Mouse (Mus musculus): ENCODE measurements around the gene Pdc. TPM values are rescaled to one million over a fixed set of nuclear protein-coding genes. Genes with fewer than 3 reads are reported as not detected.

Gene Pdc
- polyA plus RNA-seq (2012; rRNA removed) = not detected in 2 replicates

DNA sequence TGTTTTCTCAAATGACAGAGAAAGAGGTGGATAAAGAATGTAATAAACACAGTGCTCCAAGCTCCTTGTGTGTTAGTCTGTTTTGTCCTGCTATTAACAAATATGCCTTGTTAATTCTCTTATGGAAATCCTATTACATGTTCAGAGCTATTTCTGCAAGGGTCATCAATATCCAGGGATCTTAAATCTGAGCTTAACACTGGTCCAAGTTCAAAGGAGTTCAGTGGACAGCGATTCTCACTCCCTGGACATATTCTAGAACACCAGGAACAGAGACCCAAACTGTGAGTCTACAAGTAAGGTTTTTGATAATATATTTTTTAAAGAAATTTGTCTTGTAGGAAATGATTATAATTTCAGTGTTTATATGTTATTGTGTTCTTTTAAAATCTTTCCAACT is at the start of gene Pdc:
Gene Pdc (plus strand): TSS at position 213 of the 400 bp plus-strand sequence.

Other genes with a start within 250 kb of the Pdc start
- gene Ptgs2, start 219.4 kb upstream of the Pdc start, polyA plus RNA-seq (2012; rRNA removed) = 0.02 TPM in 2 replicates
- gene Tpr, start 73.4 kb downstream of the Pdc start, polyA plus RNA-seq (2012; rRNA removed) = 75.2 and 77.7 TPM in 2 replicates
- gene Odr4, start 73.7 kb downstream of the Pdc start, polyA plus RNA-seq (2012; rRNA removed) = 10.8 and 11.0 TPM in 2 replicates
- gene Prg4, start 146.7 kb downstream of the Pdc start, polyA plus RNA-seq (2012; rRNA removed) = 0.15 and 0.16 TPM in 2 replicates